Mouse (Mus musculus) erythroblast, embryonic 14.5 days (primary cell): ENCODE measurements around the gene Saa4.

Source experiments
- GATA1 ChIP-seq: IDR thresholded peaks from 2 replicates; pipeline ENCODE4 v1.6.1; 2012; ENCODE audit warnings: low read length, inconsistent platforms, mixed read lengths
- TAL1 ChIP-seq: IDR thresholded peaks from 3 replicates; pipeline ENCODE4 v1.6.1; 2012; ENCODE audit warnings: low read length, inconsistent platforms, mixed read lengths

GRCm38 (mm10) chr7:46714518-46714917 lies 17.9 kb downstream of the Saa4 start:
- TF ChIP-seq GATA1 = no peak
- TF ChIP-seq TAL1 = no peak
